Mouse (Mus musculus): ENCODE results near the gene Rap1gap2.

- no peak for TF ChIP-seq CTCF (IDR thresholded peaks at IDR 0.05; ENCODE audit: low read depth)
- no peak for TF ChIP-seq EP300 (IDR thresholded peaks at IDR 0.05; ENCODE audit: low read depth)
Measured at GRCm38 (mm10) chr11:74385674-74386073, 225.0 kb downstream of the Rap1gap2 start.

Data from liver, postnatal 0 days (tissue).